Mouse (Mus musculus) liver, embryonic 18 days (tissue): ENCODE measurements around the gene Clcnkb. TPM values are rescaled to one million over a fixed set of nuclear protein-coding genes. Genes with fewer than 3 reads are reported as not detected.

Experiments used
- polyA plus RNA-seq: library from polyadenylated mRNA; depleted of rRNA; stranded (reverse); fragments of >200 nt; gene quantifications from 2 replicates; pipeline ENCODE4 v1.2.3, GENCODE M21; 2012; rRNA removed

Gene Clcnkb
- not detected in 2 replicates for polyA plus RNA-seq

DNA sequence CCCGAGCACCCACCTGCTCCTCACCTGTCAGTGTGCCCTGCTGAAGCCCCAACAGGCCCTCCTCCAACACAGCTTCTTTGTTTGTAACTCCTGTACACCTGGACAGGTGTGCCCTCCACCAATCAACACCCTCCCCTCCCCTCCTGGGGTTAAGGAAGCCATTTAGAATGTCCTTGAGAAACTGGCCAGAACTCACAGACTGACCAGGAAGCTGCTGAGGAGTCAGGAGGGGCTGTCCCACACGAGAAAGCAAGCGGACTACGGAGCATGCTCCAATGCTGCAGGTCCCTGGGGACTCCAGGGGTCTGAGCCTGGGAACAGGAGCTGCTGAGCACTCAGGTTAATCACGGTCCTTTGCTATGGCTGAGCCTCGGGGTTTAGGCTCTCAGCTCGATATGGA lies at the start of gene Clcnkb:
Gene Clcnkb, minus strand, starts transcription at position 91 of the 400 bp plus-strand sequence.

DNA sequence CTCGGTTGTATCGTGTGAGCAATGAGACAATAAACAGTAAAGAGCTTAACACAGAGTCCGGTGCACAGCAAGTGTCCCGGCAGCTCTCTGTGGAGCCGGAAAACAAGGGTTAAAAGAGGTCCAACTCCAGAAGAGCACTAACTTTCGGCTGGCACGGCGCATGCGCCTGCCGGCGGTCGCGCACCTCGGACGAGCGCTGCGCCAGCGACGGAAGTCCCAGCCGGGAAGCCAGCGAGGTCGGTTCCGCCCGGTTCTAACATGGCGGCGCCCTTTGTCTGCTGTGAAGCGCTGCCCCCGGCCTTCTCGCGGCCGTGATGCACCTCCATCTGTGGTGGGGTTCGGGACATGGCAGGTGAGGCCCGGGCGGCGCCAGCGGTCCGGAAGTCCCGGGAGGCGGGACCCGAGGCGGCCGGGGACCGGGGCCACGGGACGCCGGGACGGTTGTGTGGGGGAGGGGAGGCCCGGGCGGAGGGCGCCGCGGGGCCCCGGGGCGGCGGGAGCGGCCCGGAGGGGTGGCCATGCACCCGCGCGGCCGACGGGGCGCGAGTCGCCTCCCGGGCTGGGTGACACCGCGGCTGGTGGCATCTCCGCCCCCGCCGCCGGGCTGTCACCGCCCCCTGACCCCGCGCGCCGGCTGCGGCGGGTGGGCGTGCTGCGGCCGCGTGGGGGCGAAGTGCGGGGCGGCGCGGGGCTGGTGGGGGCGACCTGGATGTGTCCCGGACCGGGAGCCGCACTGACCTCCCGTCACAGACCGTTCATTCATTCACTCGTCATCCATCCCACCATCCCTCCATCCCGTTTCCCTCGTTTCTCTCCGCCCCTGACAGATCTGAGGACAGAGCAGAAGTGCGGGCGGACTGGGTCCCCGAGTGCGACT lies 28.9 kb upstream of the Clcnkb start, which contains the start of gene Zbtb17:
Gene Zbtb17, plus strand, starts transcription at position 204 of the 877 bp plus-strand sequence.

DNA sequence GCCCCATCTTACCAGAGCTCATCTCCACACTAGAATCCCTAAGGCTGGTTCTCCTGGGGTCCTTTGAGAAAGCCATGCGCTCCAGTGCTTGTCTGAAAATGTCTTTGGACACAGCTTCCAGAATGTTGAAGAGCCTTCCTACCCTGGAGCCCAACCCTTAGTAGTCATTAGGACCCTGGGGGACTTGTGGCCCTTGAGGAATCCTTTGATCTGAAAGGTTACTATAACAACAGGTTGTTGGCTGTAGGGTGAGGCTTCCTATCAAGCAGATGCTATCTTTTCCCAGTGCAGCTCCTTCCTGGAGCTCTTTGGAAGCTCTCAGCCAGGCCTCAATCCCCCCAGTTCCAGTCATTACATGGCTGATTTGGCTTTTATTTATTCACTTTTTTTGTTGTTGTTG lies 20.2 kb upstream of the Clcnkb start, which contains the start of gene Srarp:
Gene Srarp, minus strand, starts transcription at position 132 of the 400 bp plus-strand sequence.

DNA sequence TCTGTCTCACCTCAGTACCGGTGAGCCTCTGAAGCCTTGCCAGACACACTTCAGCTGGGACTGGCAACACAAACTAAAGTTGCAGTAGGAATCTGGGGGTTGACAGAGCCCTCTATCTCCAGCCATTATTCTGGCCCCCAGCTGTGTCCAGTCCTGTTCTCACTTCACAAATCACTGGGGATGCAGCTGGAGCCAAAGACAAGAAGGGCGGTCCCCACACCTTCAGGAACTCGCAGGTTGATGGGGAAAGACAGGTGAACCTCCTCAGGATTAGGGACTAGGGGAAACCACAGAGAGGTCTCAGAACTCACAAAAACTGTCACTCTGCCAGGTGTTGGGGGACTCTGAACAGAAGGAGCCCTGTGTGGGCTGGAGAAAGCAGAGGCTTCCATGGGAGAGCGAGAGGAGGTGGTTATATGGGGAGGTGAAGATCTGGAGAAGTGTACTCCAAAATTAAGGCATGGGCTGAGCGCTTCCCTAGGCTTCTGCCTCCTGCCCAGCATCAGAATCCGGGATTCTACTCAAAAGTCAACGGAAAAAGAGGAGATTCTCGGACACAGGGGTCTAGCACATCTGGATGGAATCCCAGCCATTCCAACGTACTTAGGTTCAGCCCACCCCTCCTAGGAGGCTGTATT lies 4.5 kb upstream of the Clcnkb start, which contains the start of gene Hspb7:
Gene Hspb7, plus strand, starts transcription at position 588 of the 638 bp plus-strand sequence.

DNA sequence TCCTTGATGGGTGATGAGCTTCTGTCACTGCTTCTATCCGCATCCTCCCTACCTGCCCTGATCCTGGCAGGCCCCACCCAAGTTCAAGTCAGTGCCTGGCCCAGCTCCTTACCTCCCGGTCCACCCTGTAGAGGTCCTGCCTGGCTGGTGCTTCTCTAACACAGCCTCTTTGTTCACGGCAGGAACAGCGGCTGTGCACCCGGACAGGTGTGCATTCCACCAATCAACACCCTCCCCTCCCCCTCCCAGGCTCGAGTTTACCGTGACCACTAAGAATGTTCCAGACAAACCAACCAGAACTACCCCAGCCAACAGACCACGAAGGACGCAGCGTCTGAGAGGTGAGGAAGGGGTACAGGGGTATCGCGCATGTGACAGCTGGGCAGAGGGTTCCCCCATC lies 17.3 kb downstream of the Clcnkb start, which contains the start of gene Clcnka:
Gene Clcnka, minus strand, starts transcription at position 180 of the 400 bp plus-strand sequence.

DNA sequence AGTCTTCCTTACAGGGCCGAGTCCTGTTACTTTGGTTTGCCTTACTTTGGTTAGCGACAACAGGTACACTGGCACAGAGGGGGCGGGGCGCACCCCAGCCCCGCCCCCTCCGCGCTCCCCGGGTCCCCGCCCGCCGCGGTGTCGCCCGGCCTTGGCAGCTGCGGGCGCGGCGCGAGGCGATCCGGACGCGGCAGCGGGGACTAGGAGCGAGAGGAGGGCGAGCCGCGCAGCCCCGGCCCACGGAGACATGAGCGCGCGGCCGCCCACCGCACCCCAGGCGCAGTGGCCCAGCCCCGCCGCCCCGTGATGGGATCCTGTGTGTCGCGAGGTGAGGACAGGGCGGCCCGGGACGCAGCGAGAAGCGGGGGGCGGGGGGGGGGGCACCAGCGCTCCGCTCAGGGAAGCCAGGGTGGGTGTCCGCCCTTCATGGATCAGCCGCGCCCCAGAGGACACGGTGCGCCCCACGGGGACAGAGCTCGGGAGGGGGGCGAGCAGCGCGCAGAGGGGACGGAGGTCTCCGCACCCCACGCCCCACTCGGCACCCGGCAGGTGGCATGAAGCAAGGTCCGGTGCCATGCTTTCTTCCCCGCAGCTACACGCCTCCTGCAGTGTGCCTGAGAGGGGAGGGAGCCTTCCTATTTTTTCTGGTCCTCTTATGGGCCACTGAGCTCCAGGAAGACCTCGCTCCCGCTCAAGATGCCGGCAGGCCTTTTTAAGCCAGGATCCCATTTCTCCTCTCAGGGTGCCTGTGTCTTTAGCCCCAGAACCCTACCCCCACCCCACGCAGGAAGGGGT lies 47.6 kb downstream of the Clcnkb start, which contains the start of gene Fam131c:
Gene Fam131c, plus strand, starts transcription at position 224 of the 795 bp plus-strand sequence.

Other genes starting within 250 kb of the Clcnkb start
- gene Rsg1, start 202.1 kb downstream of the Clcnkb start, polyA plus RNA-seq: 0.46 and 0.48 TPM in 2 replicates
- gene Arhgef19, start 176.5 kb downstream of the Clcnkb start, polyA plus RNA-seq: 2.5 and 3.2 TPM in 2 replicates
- gene Epha2, start 114.8 kb downstream of the Clcnkb start, polyA plus RNA-seq: 2.1 and 2.2 TPM in 2 replicates
- gene Fam131c, start 47.8 kb downstream of the Clcnkb start, polyA plus RNA-seq: 0.10 and 0.16 TPM in 2 replicates
- 0.01 TPM in 1 of 2 replicates, not detected in the other for gene Clcnka, start 17.3 kb downstream of the Clcnkb start, polyA plus RNA-seq
- 0.14 TPM in 2 replicates for gene Hspb7, start 4.8 kb upstream of the Clcnkb start, polyA plus RNA-seq
- not detected in 2 replicates for gene Srarp, start 20.1 kb upstream of the Clcnkb start, polyA plus RNA-seq
- gene Zbtb17, start 28.6 kb upstream of the Clcnkb start, polyA plus RNA-seq: 7.9 and 8.9 TPM in 2 replicates
- gene Spen, start 122.6 kb upstream of the Clcnkb start, polyA plus RNA-seq: 1.1 and 1.8 TPM in 2 replicates
- gene Fblim1, start 190.1 kb upstream of the Clcnkb start, polyA plus RNA-seq: 1.7 and 1.8 TPM in 2 replicates
- 7.4 and 8.5 TPM in 2 replicates for gene Tmem82, start 202.6 kb upstream of the Clcnkb start, polyA plus RNA-seq
- gene Slc25a34, start 207.8 kb upstream of the Clcnkb start, polyA plus RNA-seq: 0.41 and 0.46 TPM in 2 replicates
- gene Plekhm2, start 248.9 kb upstream of the Clcnkb start, polyA plus RNA-seq: 5.0 and 6.1 TPM in 2 replicates